Mouse (Mus musculus): Measurements from ENCODE around the gene Polr2m.
"Not testable (repeated sequence)": the region's sequence is repeated elsewhere in the genome, so short reads cannot be mapped to it uniquely, and the experiment has no call there.

Gene Polr2m

GRCm38 (mm10) chr9:71485475-71486094 is at the start of gene Polr2m:
Polr2m (minus strand) TSS chr9:71485935.
- peak; percentile 92 for DNase-seq

GRCm38 (mm10) chr9:71535036-71535435 is 49.3 kb upstream of the Polr2m start:
- no peak for DNase-seq

GRCm38 (mm10) chr9:71529960-71530359 is 44.2 kb upstream of the Polr2m start:
- DNase-seq, result no peak

- no peak for DNase-seq
Observed at GRCm38 (mm10) chr9:71527438-71527837, 41.7 kb upstream of the Polr2m start.

DNA sequence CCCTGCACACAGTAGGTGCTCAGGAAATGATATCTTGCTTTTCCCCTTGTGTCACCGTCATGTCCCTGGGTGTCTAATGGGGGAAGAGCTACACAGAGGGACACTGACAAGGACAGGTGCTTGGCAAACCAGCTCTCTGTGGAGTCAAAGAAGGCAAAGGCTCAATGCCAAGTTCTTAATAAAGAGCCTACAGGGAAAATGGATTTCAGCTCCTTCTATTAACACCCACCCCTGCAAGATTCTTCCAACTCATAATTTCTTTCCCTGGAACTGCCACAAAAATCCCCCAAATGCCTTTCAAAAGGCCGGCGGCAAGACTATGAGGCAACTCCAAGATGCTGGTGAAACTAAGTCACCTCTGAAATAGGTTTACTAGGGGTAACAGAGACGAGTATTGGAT is 38.2 kb upstream of the Polr2m start:
- DNase-seq, result no peak

DNA sequence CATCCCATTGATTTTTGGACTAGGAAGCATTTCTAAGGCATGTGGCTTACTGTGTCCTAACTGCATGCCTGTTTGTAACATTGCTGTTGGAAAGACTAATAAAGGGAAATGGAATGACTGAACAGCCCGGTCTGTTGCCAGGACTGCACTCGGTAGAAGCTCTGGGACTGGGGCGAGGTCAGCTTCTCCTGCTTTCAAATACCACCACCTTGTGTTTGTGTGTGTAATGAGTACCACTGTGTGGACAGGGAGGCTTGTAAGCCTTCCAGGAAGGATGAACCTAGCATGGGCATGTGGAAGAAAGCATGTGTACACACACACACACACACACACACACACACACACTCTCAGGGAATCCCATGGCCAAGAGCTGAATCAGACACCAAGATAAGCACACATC is 34.1 kb upstream of the Polr2m start:
- DNase-seq, result no peak

GRCm38 (mm10) chr9:71517487-71517886 is 31.8 kb upstream of the Polr2m start:
- no peak for DNase-seq

DNA sequence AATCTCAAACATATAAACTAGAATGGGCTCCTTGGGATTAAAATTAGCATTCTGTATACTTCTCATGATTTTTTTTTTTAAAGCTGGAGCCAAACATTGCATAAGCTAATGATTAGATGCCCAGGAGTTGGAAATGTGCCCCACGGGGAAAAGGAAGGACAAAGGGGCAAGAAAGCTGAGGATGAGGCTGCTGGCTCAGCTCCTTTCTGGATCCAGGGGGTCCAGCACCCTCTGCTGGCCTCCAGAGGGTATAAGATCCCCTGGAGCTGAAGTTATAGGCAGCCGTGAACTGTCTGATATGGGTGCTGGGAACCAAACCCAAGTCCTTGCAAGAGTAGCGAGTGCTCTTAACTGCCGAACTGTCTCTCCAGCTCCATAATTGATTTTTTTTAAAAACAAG is 30.1 kb upstream of the Polr2m start:
- DNase-seq, result no peak

GRCm38 (mm10) chr9:71513566-71513965 is 27.8 kb upstream of the Polr2m start:
- DNase-seq, result no peak

DNA sequence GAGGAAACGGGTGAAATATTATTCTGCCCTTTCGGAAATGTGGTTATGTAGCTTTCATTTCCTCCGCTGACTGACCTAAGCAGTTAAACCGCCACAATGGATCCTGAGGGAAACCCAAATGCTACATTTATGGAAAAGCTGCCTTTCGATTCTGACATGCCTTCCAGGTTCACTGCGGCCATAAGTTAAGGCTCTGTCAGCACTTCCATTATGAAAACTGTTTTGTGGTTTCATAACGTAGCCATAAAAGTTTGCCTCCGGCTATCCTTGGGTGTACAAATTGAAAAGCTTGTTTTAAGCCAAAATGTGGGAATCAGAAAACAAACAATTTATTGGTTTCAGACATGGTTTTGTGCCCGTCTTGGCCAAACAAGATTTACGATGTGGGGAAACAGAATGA is 27.2 kb upstream of the Polr2m start:
- no peak for DNase-seq

DNA sequence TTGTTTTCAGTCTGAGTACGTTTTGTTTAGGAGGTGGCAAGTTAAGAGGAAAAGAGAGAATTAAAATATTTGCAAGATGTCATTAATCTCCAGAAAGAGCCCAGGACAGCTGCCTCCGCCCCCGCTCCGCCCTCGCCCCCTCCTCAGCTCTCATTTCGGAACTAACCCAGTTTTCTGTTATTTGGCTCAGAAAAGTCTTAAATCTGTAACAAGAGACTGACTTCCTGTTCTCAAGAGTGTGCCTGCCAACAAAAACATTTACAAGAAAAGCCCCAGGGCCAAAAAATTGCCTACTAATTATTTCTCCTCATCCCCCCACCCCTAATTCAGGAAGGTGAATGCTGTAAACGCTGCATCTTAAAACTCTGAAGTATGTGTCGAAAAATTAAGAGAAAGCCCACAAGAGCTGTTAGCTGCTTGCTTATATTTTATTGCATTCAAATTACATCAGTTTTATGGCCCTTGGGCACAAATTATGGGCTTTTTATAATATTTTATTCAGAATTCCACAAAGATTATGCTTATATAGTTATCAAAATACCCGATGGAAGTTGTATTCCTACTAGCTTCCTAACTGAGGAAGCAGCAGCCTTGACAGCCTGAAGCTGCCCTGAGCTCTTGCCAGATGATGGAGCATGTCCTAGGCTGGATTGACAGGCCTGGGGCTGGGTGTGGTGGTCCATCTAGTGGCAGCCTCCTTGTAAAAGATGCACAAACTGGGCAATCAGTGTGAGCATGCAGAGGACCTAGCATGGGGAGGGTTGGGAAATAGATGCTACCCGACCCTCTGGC is 12.9 kb upstream of the Polr2m start:
- DNase-seq, result no peak

- no peak for DNase-seq
Observed at GRCm38 (mm10) chr9:71496637-71497036, 10.9 kb upstream of the Polr2m start.

- DNase-seq, result no peak
Observed at GRCm38 (mm10) chr9:71493771-71494170, 8.0 kb upstream of the Polr2m start.

- DNase-seq, result no peak
Observed at GRCm38 (mm10) chr9:71492296-71493025, 6.7 kb upstream of the Polr2m start.

DNA sequence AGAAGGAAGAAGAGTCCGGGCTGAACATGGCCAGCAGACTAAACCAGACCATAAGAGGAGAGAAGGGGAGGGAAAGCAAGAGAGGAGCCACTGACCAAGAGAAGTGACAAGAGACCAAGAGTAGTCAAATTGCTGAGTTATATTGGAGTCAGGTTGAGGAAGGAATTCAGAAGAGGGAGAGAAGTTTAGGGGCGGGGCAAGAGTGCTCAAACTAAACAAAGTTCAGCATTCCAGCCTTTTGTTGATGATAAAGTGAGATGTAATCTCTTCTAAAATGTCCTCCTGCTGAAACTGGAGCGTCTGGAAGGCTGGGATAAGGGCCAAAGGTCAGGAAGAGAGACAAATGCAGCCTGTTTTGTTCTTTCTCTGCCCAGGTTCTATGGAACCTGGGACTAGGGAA is 4.3 kb upstream of the Polr2m start:
- no peak for DNase-seq

- no peak for DNase-seq
Observed at GRCm38 (mm10) chr9:71486127-71486526, 392 bp upstream of the Polr2m start.

GRCm38 (mm10) chr9:71484871-71485474 is 762 bp downstream of the Polr2m start:
- no peak for DNase-seq

- DNase-seq, result not testable (repeated sequence)
Observed at GRCm38 (mm10) chr9:71483872-71484271, 1.9 kb downstream of the Polr2m start.

DNA sequence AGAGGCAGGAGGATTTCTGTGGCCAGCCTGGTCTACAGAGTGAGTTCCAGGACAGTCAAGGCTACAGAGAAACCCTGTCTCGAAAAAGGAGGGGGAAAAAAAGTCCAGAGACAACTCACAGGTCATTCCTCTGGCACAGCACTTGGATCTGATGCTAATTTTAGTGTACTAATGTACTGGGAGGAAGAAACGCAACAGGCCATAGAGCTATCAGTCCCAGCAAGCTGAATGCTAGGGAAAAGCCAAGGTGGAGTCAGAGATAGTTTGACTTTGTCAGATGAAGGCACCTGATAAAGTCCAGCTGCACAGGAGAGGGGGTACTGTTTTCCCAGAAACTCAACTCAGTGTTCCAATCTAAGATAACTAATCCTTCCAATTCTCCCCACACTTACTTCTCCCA is 5.4 kb downstream of the Polr2m start:
- DNase-seq, result no peak

DNA sequence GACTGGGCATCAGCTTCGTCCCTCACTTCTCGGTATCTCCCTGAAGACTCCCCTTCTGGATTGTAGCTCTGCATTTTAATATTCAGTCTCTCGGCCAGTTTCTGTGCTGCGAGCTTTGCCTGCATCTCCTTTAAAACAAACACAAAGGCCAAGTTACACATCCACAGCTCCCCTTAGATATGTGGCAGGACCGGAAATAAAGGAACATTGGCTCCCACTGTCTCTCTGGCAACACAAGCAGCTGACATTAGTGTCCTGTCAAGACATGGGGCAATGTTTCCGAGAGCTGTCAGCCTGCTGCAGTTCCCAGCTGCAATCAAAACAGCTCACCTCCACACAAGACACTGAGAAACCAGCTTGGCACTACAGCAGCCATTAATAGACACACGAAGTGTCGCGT is 6.3 kb downstream of the Polr2m start:
- no peak for DNase-seq

DNA sequence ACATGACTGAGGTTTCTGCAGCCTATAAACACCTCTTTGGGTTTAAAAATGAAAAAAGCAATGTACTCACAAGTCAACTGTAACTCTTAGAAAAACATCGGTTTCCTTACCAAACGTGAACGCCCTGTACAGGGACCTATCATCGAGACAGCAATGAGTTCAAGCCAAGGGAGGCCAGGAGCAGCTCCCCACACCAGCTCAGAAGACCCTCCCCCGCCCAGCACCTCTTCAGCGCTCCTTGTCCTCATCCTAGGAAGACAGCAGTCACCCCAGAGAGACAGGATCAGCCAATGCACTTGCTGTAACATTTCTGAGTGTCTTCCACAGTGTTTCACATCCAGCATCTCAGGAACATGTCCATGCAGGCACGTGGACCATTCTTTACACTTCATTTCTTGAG is 7.1 kb downstream of the Polr2m start:
- DNase-seq, result no peak

- no peak for DNase-seq
Observed at GRCm38 (mm10) chr9:71476601-71477000, 9.1 kb downstream of the Polr2m start.

- DNase-seq, result no peak
Observed at GRCm38 (mm10) chr9:71475536-71475935, 10.2 kb downstream of the Polr2m start.

DNA sequence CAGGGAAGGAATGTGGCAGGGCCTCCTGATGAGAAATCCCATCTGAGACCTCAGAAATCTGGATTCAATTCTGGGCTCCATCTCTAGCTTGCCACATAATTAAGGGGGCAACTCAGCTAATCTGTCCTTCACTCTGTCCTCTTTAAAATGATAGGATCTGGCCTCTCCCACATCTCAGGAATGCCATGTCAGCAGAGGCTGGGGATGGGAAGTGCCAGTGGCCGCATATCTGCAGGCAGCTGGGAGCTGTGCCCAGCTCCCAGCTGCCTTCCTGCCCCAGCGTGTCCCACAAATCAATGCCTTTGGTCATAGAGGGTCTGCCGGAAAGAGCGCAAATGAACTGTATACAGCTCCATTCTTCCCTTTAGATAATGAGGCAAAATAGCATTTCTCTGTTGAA is 18.3 kb downstream of the Polr2m start:
- no peak for DNase-seq
